Mouse (Mus musculus) megakaryocyte, embryonic 14.5 days (primary cell): Measurements from ENCODE around the gene Set. TPM values are rescaled to one million over a fixed set of nuclear protein-coding genes. Genes with fewer than 3 reads are reported as not detected.
A peak's percentile ranks its signal among the peaks of the same experiment; 100 is the strongest.

ENCODE experiments used
- H3K27me3 ChIP-seq: replicated peaks from 2 replicates; pipeline ENCODE3; 2012; ENCODE audit warnings: inconsistent platforms
- H3K36me3 ChIP-seq: replicated peaks from 2 replicates; pipeline ENCODE3; 2012; ENCODE audit warnings: low read length, inconsistent platforms, mixed read lengths
- H3K4me1 ChIP-seq: 2 replicates; pipeline ENCODE4 v1.6.1; 2012; ENCODE audit warnings: inconsistent platforms
- H3K4me3 ChIP-seq: replicated peaks from 2 replicates; pipeline ENCODE3; 2012; ENCODE audit warnings: moderate library complexity, mild to moderate bottlenecking, inconsistent platforms
- H3K9me3 ChIP-seq: 2 replicates; pipeline ENCODE4 v1.6.1; 2012; ENCODE audit warnings: inconsistent platforms
- FLI1 ChIP-seq: IDR thresholded peaks from 2 replicates; pipeline ENCODE4 v1.6.1; 2012; ENCODE audit warnings: low read length, inconsistent platforms, mixed read lengths
- GATA1 ChIP-seq: IDR thresholded peaks from 3 replicates; pipeline ENCODE4 v1.6.1; 2012; ENCODE audit warnings: mixed read lengths, low read length, inconsistent platforms, borderline replicate concordance
- polyA plus RNA-seq: library from polyadenylated mRNA; stranded (reverse); fragments of >175 nt; gene quantifications from 2 replicates; pipeline ENCODE4 v1.2.3, GENCODE M21; 2012; ENCODE audit warnings: low replicate concordance; ENCODE audit not compliant: insufficient read depth

The Set gene
- polyA plus RNA-seq, 1 experiment, result 239 TPM

DNA sequence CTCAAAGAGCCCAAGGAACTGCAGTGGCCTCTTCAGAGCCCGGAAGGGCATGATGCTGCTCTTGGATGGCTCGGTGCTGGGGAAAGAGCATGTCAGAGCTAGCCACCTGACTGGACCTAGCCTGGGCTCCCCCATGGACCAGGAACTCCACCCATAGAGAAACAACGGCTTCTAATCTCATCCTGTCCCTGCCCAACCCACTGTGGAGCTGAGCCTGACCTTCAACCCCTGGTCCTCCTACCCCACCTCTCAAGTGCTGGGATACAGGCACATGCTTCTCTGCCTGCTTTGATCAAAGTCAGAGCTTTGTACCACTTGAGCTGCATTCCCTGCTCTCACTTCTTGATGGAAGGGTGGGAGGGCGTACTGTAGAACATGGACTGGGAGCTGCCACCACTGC, 51.1 kb downstream of the Set start:
- Histone ChIP-seq H3K27me3 (peaks cover 2% of the 10 kb centered on the region), H3K4me1 (peaks cover 68% of the 10 kb centered on the region), H3K9me3 (no peaks in the 10 kb centered on the region), H3K4me3 (no peak overlapping the region), H3K36me3 (peaks cover 92% of the 10 kb centered on the region)
- no peak for TF ChIP-seq FLI1
- TF ChIP-seq GATA1, result no peak

DNA sequence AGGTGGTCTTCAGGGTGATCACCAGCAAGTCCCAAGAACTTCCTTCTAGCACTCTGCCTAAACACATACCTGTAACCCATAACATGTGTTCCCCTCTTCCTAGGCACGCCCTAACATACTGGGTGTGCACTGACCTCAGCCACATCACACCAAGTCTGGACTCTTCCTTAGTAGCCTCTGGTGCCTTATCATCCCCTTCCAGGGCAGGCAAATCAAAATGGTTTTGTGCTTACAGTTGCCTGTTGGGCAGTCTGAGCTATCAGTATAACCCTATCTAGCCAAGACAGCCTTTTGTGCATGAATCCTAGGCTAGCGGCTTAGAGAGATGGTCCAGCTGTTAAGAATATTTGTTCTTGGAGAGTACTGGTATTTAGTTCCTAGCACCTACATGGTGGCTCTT, 54.3 kb downstream of the Set start:
- H3K4me1 ChIP-seq, result peaks cover 86% of the 10 kb centered on the region
- TF ChIP-seq GATA1, result no peak
- TF ChIP-seq FLI1, result no peak
- H3K4me3 ChIP-seq, result no peak overlapping the region
- no peaks in the 10 kb centered on the region for H3K27me3 ChIP-seq
- H3K9me3 ChIP-seq, result no peaks in the 10 kb centered on the region
- peaks cover 88% of the 10 kb centered on the region for H3K36me3 ChIP-seq

DNA sequence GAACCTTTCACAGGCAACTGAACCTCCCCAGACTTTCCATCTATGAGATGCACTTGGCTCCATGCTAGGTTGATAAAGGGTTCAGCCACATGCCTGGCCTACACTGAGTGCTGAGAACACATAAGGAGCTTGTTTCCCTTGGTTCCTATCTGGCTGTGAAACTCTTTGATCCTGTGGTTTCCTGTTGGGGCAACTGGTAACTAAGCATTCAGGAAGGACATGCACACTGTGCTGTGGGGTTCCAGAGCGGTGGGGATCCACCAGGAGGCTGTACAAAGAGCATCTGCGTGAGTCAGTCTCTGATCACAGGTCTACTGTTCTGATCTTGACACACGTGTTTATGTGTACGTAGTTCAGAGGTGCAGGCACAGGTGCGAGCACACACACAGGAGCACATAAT, 55.4 kb downstream of the Set start:
- Histone ChIP-seq H3K27me3 (no peaks in the 10 kb centered on the region), H3K36me3 (peaks cover 80% of the 10 kb centered on the region), H3K4me1 (peaks cover 85% of the 10 kb centered on the region), H3K9me3 (no peaks in the 10 kb centered on the region), H3K4me3 (peak overlapping the region; percentile 79)
- TF ChIP-seq FLI1 (0 out of 2 replicates have a peak, but pooled peaks have one; percentile 29), GATA1 (no peak; the same call in 2 of the 3 replicates)

DNA sequence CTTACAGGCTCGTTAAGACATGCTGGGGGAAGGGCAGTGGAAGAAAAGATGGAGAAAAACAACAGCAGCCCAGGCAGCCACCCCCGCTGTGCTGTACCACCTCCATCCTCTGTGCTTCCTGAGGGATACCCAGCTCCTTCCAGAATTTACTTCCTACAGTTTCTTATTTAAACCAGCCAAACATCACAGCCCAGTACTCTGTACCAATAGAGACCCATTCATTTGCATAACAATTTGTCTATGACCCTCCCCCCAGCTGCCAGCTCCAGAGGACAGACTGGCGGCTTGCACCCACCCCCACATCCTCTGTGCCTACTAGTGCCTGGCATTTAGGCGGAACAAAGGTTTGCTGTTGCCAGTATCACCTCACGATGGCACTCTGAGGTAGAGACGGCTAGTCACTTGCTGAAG, 62.5 kb downstream of the Set start:
- Histone ChIP-seq H3K36me3 (peaks cover 64% of the 10 kb centered on the region), H3K27me3 (no peaks in the 10 kb centered on the region), H3K9me3 (no peaks in the 10 kb centered on the region), H3K4me1 (peaks cover 72% of the 10 kb centered on the region), H3K4me3 (no peak overlapping the region)
- TF ChIP-seq GATA1 (no peak), FLI1 (no peak)

DNA sequence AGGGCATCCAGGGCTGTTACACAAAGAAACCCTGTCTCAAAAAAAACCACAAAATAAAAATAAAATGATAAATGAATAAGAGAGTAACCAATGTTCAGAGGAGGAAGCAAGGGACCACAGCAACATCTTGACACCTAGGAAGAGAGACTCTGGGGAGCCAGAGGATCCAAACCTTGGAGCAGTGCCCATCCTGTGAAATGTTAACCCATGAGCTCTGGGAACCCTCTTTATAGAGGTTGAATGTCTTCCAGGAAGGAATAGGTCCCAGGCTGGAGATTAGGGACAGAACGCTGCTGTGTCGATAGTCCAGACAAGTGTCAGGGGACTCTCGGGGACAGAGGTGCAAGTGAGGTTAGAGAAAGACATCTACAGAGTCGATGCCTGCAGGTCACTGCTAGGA, 63.1 kb downstream of the Set start:
- Histone ChIP-seq H3K36me3 (peaks cover 57% of the 10 kb centered on the region), H3K4me3 (peak overlapping the region; percentile 9), H3K9me3 (no peaks in the 10 kb centered on the region), H3K27me3 (no peaks in the 10 kb centered on the region), H3K4me1 (peaks cover 72% of the 10 kb centered on the region)
- no peak for TF ChIP-seq GATA1
- no peak for TF ChIP-seq FLI1

Other genes with a start within 250 kb of the Set start
- 74.8 and 193 TPM in 2 replicates for gene Urm1, start 237.3 kb upstream of the Set start, polyA plus RNA-seq
- gene Cercam, start 188.2 kb upstream of the Set start, polyA plus RNA-seq, result 68.0 and 210 TPM in 2 replicates
- gene Odf2, start 168.2 kb upstream of the Set start, polyA plus RNA-seq, result 2.2 and 19.1 TPM in 2 replicates
- gene Gle1, start 122.0 kb upstream of the Set start, polyA plus RNA-seq, result 8.3 and 30.4 TPM in 2 replicates
- 4.4 and 63.0 TPM in 2 replicates for gene Sptan1, start 91.8 kb upstream of the Set start, polyA plus RNA-seq
- 11.7 and 12.4 TPM in 2 replicates for gene Wdr34, start 8.5 kb upstream of the Set start, polyA plus RNA-seq
- 19.4 and 62.2 TPM in 2 replicates for gene Pkn3, start 20.3 kb downstream of the Set start, polyA plus RNA-seq
- gene Zdhhc12, start 36.3 kb downstream of the Set start, polyA plus RNA-seq, result 58.2 and 66.6 TPM in 2 replicates
- 12.2 and 20.0 TPM in 2 replicates for gene Zer1, start 67.2 kb downstream of the Set start, polyA plus RNA-seq
- gene Tbc1d13, start 76.4 kb downstream of the Set start, polyA plus RNA-seq, result 18.0 and 28.7 TPM in 2 replicates
- 16.4 and 28.0 TPM in 2 replicates for gene Endog, start 114.1 kb downstream of the Set start, polyA plus RNA-seq
- 19.0 and 20.8 TPM in 2 replicates for gene Spout1, start 121.1 kb downstream of the Set start, polyA plus RNA-seq
- gene Kyat1, start 148.5 kb downstream of the Set start, polyA plus RNA-seq, result 7.7 TPM in 1 of 2 replicates, not detected in the other
- gene Lrrc8a, start 180.3 kb downstream of the Set start, polyA plus RNA-seq, result 2.7 and 5.1 TPM in 2 replicates
- gene Gm28035, start 183.2 kb downstream of the Set start, polyA plus RNA-seq, result 3.3 and 6.4 TPM in 2 replicates
- 6.7 and 11.3 TPM in 2 replicates for gene Phyhd1, start 208.8 kb downstream of the Set start, polyA plus RNA-seq
- not detected in 2 replicates for gene Gm28038, start 223.7 kb downstream of the Set start, polyA plus RNA-seq
- 1.9 and 7.1 TPM in 2 replicates for gene Dolk, start 229.0 kb downstream of the Set start, polyA plus RNA-seq
- gene Nup188, start 229.0 kb downstream of the Set start, polyA plus RNA-seq, result 72.2 and 120 TPM in 2 replicates